Mouse (Mus musculus): ENCODE results near the gene Morc2b. TPM values are rescaled to one million over a fixed set of nuclear protein-coding genes. Genes with fewer than 3 reads are reported as not detected.
"Not testable (repeated sequence)": the region's sequence is repeated elsewhere in the genome, so short reads cannot be mapped to it uniquely, and the experiment has no call there.

Gene Morc2b
- total RNA-seq (2012; rRNA removed) = not detected in 2 replicates
- total RNA-seq (2014; rRNA removed) = not detected in 2 replicates
- polyA plus RNA-seq (2012; ENCODE audit: insufficient read length, low read depth) = not detected in 2 replicates

- DNase-seq (ENCODE audit: extremely low read depth) = no peak
- no peak within 1 kb of the TSS for H3K9ac ChIP-seq (ENCODE audit: insufficient read depth, low read depth)
- no peak within 1 kb of the TSS for H3K27ac ChIP-seq (ENCODE audit: insufficient read depth, low read depth)
- H3K27me3 ChIP-seq (replicated peaks) = peaks cover 25% of the 10 kb centered on the region
- no peak within 1 kb of the TSS for H3K4me3 ChIP-seq (replicated peaks in 1 of 3; ENCODE audit: low read depth in 2 of 3, low read length in 2 of 3, poor library complexity in 1 of 3)
- in situ Hi-C loops (cut with MboI; ENCODE audit: low pct_ligation_motif_present, low pct_unique_long_range_greater_than_20kb, low sequenced_read_pairs) = no loop called here
- no peaks in the 10 kb centered on the region for H3K4me1 ChIP-seq (ENCODE audit: control insufficient read depth in 1 of 2, insufficient read depth in 2 of 2)
- TF ChIP-seq CHD1 (IDR thresholded peaks at IDR 0.05; ENCODE audit: low read depth, low read length) (no peak), GABPA (IDR thresholded peaks at IDR 0.05; ENCODE audit: insufficient replicate concordance, low read depth, low read length) (no peak), SMC3 (IDR thresholded peaks at IDR 0.05; ENCODE audit: low read depth, low read length) (no peak), HCFC1 (IDR thresholded peaks at IDR 0.05; ENCODE audit: low read depth, low read length) (no peak), JUND (conservative IDR thresholded peaks at IDR 0.05; ENCODE audit: low read depth, low read length) (no peak), MAFK (IDR thresholded peaks at IDR 0.05; ENCODE audit: insufficient replicate concordance, low read length) (no peak), ZC3H11A (IDR thresholded peaks at IDR 0.05; ENCODE audit: low read depth, low read length) (no peak), IRF4 (IDR thresholded peaks at IDR 0.05; ENCODE audit: low read depth, low read length) (no peak), CTCF (conservative IDR thresholded peaks at IDR 0.05 in 1 of 2, IDR thresholded peaks at IDR 0.05 in 1 of 2; ENCODE audit: low read depth in 2 of 2, low read length in 2 of 2) (no peak), ZMIZ1 (IDR thresholded peaks at IDR 0.05; ENCODE audit: low read depth, low read length) (no peak), MAZ (IDR thresholded peaks at IDR 0.05; ENCODE audit: low read depth, low read length) (no peak), USF2 (conservative IDR thresholded peaks at IDR 0.05; ENCODE audit: low read depth, low read length) (no peak), ZNF384 (IDR thresholded peaks at IDR 0.05; ENCODE audit: low read depth, low read length) (no peak), CHD2 (IDR thresholded peaks at IDR 0.05; ENCODE audit: low read length) (no peak), KAT2A (IDR thresholded peaks at IDR 0.05; ENCODE audit: insufficient replicate concordance, low read length) (no peak), JUN (IDR thresholded peaks at IDR 0.05; ENCODE audit: insufficient read depth, low read depth, low read length) (no peak), TBP (conservative IDR thresholded peaks at IDR 0.05; ENCODE audit: low read depth, low read length) (no peak)
- H3K9me3 ChIP-seq (replicated peaks; ENCODE audit: low read length) = no peaks in the 10 kb centered on the region
- dilution Hi-C loops (cut with MboI; ENCODE audit: extremely low pct_ligation_motif_present, extremely low pct_unique_long_range_greater_than_20kb, low sequenced_read_pairs) = no loop called here
- no peaks in the 10 kb centered on the region for H3K36me3 ChIP-seq (replicated peaks in 1 of 2; ENCODE audit: control insufficient read depth in 1 of 2, insufficient read depth in 1 of 2, low read length in 1 of 2)
- no peak within 1 kb of the TSS for H3K4me2 ChIP-seq (ENCODE audit: insufficient read depth, low read depth, poor library complexity, severe bottlenecking)
- H3K79me2 ChIP-seq (replicated peaks; ENCODE audit: control insufficient read depth, extremely low read depth, insufficient read depth, poor library complexity, severe bottlenecking) = no peaks in the 10 kb centered on the region
These were observed at the start of gene Morc2b for GRCm38 (mm10) chr17:33139261-33139820. TSS of gene Morc2b (minus strand) at chr17:33139683.

GRCm38 (mm10) chr17:33168147-33168546 lies 28.7 kb upstream of the Morc2b start, which contains the start of gene Olfr55:
TSS of gene Olfr55 (plus strand) at chr17:33168447.
- H3K36me3 ChIP-seq (replicated peaks in 1 of 2; ENCODE audit: control insufficient read depth in 1 of 2, insufficient read depth in 1 of 2, low read length in 1 of 2); H3K4me1 ChIP-seq (ENCODE audit: control insufficient read depth in 1 of 2, insufficient read depth in 2 of 2); H3K9ac ChIP-seq (ENCODE audit: insufficient read depth, low read depth); in situ Hi-C loops (cut with MboI; ENCODE audit: low pct_ligation_motif_present, low pct_unique_long_range_greater_than_20kb, low sequenced_read_pairs); H3K27ac ChIP-seq (ENCODE audit: insufficient read depth, low read depth); DNase-seq (ENCODE audit: extremely low read depth); H3K27me3 ChIP-seq (replicated peaks); H3K4me2 ChIP-seq (ENCODE audit: insufficient read depth, low read depth, poor library complexity, severe bottlenecking); H3K4me3 ChIP-seq (replicated peaks in 1 of 3; ENCODE audit: low read depth in 2 of 3, low read length in 2 of 3, poor library complexity in 1 of 3); H3K79me2 ChIP-seq (replicated peaks; ENCODE audit: control insufficient read depth, extremely low read depth, insufficient read depth, poor library complexity, severe bottlenecking); dilution Hi-C loops (cut with MboI; ENCODE audit: extremely low pct_ligation_motif_present, extremely low pct_unique_long_range_greater_than_20kb, low sequenced_read_pairs); H3K9me3 ChIP-seq (replicated peaks; ENCODE audit: low read length): not testable (repeated sequence)

Measured in CH12.LX (cell line).